8 mouse cellular contexts compared by ENCODE assay signal in genomic region chr4:59190650-59191424, GRCm38 (mm10). TPM values are rescaled to one million over a fixed set of nuclear protein-coding genes. Genes with fewer than 3 reads are reported as not detected.
DNase-seq lines count a peak whose midpoint lies in the region; ATAC-seq and TF ChIP-seq lines count a peak whose summit lies in the region.

No protein-coding gene starts in this region.

- no peak for TF ChIP-seq CTCF in hindbrain, postnatal 0 days (IDR thresholded peaks at IDR 0.05; ENCODE audit: low read depth)

- no peak for ATAC-seq in kidney, embryonic 15.5 days (replicated peaks; ENCODE audit: low FRiP score)
- peak; percentile 39 for ATAC-seq in activated CD4-positive, CD25-positive, alpha-beta regulatory T cell, adult 4 months
- no peak for ATAC-seq in hindbrain, postnatal 0 days
- ATAC-seq in midbrain, embryonic 15.5 days (replicated peaks): no peak

- H3K9me3 ChIP-seq in kidney, embryonic 15.5 days (replicated peaks): no peaks in the 10 kb centered on the region
- no peaks in the 10 kb centered on the region for H3K9me3 ChIP-seq in hindbrain, postnatal 0 days (ENCODE audit: low read length)
- no peaks in the 10 kb centered on the region for H3K9me3 ChIP-seq in midbrain, embryonic 15.5 days

- H3K9ac ChIP-seq in kidney, embryonic 15.5 days: no peak overlapping the region
- H3K9ac ChIP-seq in hindbrain, postnatal 0 days (replicated peaks; ENCODE audit: low read length): 0 out of 2 replicates have a peak overlapping the region, but pooled peaks have one; percentile 95
- no peak overlapping the region for H3K9ac ChIP-seq in midbrain, embryonic 15.5 days

- 58% methylated on average over 7 of the region's 7 CpGs for WGBS in kidney, embryonic 15.5 days
- 60% methylated on average over 7 of the region's 7 CpGs for WGBS in hindbrain, postnatal 0 days
- WGBS in midbrain, embryonic 15.5 days: 71% methylated on average over 7 of the region's 7 CpGs

- peak overlapping the region; percentile 92 for H3K4me3 ChIP-seq in kidney, embryonic 15.5 days (replicated peaks)
- peak overlapping the region; percentile 94 for H3K4me3 ChIP-seq in hindbrain, postnatal 0 days (ENCODE audit: low read length)
- peak overlapping the region; percentile 67 for H3K4me3 ChIP-seq in midbrain, embryonic 15.5 days

- 0 out of 2 replicates have a peak, but pooled peaks cover 3% of the 10 kb centered on the region for H3K36me3 ChIP-seq in kidney, embryonic 15.5 days
- H3K36me3 ChIP-seq in hindbrain, postnatal 0 days (ENCODE audit: insufficient read depth, low read length): no peaks in the 10 kb centered on the region
- no peaks in the 10 kb centered on the region for H3K36me3 ChIP-seq in midbrain, embryonic 15.5 days (replicated peaks)

- no peak overlapping the region for H3K27ac ChIP-seq in kidney, embryonic 15.5 days
- 0 out of 2 replicates have a peak overlapping the region, but pooled peaks have one; percentile 98 for H3K27ac ChIP-seq in hindbrain, postnatal 0 days
- H3K27ac ChIP-seq in midbrain, embryonic 15.5 days: no peak overlapping the region

- no peaks in the 10 kb centered on the region for H3K27me3 ChIP-seq in kidney, embryonic 15.5 days
- no peaks in the 10 kb centered on the region for H3K27me3 ChIP-seq in hindbrain, postnatal 0 days (ENCODE audit: insufficient read depth, low read length)
- H3K27me3 ChIP-seq in midbrain, embryonic 15.5 days (replicated peaks): no peaks in the 10 kb centered on the region

- DNase-seq in kidney, postnatal 14 days: no peak
- DNase-seq in hindbrain, postnatal 0 days (ENCODE audit: low spot score): no peak
- no peak for DNase-seq in spleen, adult 18-20 months
- DNase-seq in left cerebral cortex, adult 18-20 months (ENCODE audit: low spot score in 2 of 2): no peak
- no peak for DNase-seq in right cerebral cortex, postnatal 10 days (ENCODE audit: low spot score in 2 of 2)

- H3K4me2 ChIP-seq in kidney, embryonic 15.5 days: peak overlapping the region; percentile 78
- H3K4me2 ChIP-seq in hindbrain, postnatal 0 days (ENCODE audit: low read depth, low read length): peak overlapping the region; percentile 61
- H3K4me2 ChIP-seq in midbrain, embryonic 15.5 days: peak overlapping the region; percentile 56

- peaks cover 16% of the 10 kb centered on the region for H3K4me1 ChIP-seq in kidney, embryonic 15.5 days
- no peaks in the 10 kb centered on the region for H3K4me1 ChIP-seq in hindbrain, postnatal 0 days (ENCODE audit: insufficient read depth, low read length)
- H3K4me1 ChIP-seq in midbrain, embryonic 15.5 days: peaks cover 14% of the 10 kb centered on the region

RNA-seq across cellular contexts. Expression of gene Ugcg, which starts 1.8 kb away (rescaled TPM):
- 7.6 and 8.0 TPM in 2 replicates for polyA plus RNA-seq in kidney, embryonic 15.5 days (2015; fragmentation: Nextera tagmentation; extraction: Ambion mirVana)
- 10 to 100 TPM; 17.5 to 19.7 TPM for polyA plus RNA-seq in activated CD4-positive, CD25-positive, alpha-beta regulatory T cell, adult 4 months (2017; shearing (Covaris generic))
- total RNA-seq in hindbrain, postnatal 0 days (2014; rRNA removed): 46.5 and 46.8 TPM in 2 replicates
- 19.1 and 20.7 TPM in 2 replicates for polyA plus RNA-seq in hindbrain, postnatal 0 days (2015; fragmentation: Nextera tagmentation; extraction: Ambion mirVana)
- polyA plus RNA-seq in midbrain, embryonic 15.5 days (2015; fragmentation: Nextera tagmentation; extraction: Ambion mirVana): 17.3 and 20.0 TPM in 2 replicates
- 10 to 100 TPM; 83.6 to 86.2 TPM for total RNA-seq in left cerebral cortex, adult 18-20 months (2021)

RNA-seq across cellular contexts. Expression of gene AI481877, which starts 52.1 kb away (rescaled TPM):
- polyA plus RNA-seq in kidney, embryonic 15.5 days (2015; fragmentation: Nextera tagmentation; extraction: Ambion mirVana): not detected in 2 replicates
- polyA plus RNA-seq in activated CD4-positive, CD25-positive, alpha-beta regulatory T cell, adult 4 months (2017; shearing (Covaris generic)): not detected
- total RNA-seq in hindbrain, postnatal 0 days (2014; rRNA removed): not detected in 2 replicates
- 0.05 TPM in 1 of 2 replicates, not detected in the other for polyA plus RNA-seq in hindbrain, postnatal 0 days (2015; fragmentation: Nextera tagmentation; extraction: Ambion mirVana)
- 0.04 TPM in 2 replicates for polyA plus RNA-seq in midbrain, embryonic 15.5 days (2015; fragmentation: Nextera tagmentation; extraction: Ambion mirVana)
- total RNA-seq in left cerebral cortex, adult 18-20 months (2021): not detected
